Mouse (Mus musculus): Measurements from ENCODE around the gene Apoc1. TPM values are rescaled to one million over a fixed set of nuclear protein-coding genes. Genes with fewer than 3 reads are reported as not detected.

The Apoc1 gene
- total and polyA plus RNA-seq, 2 experiments from 2014 or later, result 8.2 TPM; not detected in 1

- DNase-seq (ENCODE audit: low spot score), result no peak
These were observed 2.1 kb upstream of the Apoc1 start for GRCm38 (mm10) chr7:19694336-19695212.

GRCm38 (mm10) chr7:19693421-19693820 lies 961 bp upstream of the Apoc1 start:
- Histone ChIP-seq H3K36me3 (replicated peaks; ENCODE audit: control insufficient read depth, insufficient read depth, low read length) (peaks cover 6% of the 10 kb centered on the region; the same call in 1 of the 2 replicates), H3K4me1 (ENCODE audit: control insufficient read depth, insufficient read depth) (peaks cover 24% of the 10 kb centered on the region), H3K27ac (ENCODE audit: low read depth) (peak overlapping the region; percentile 63), H3K27me3 (ENCODE audit: control insufficient read depth, insufficient read depth, low read length) (no peaks in the 10 kb centered on the region), H3K9me3 (replicated peaks; ENCODE audit: control insufficient read depth, low read length) (no peaks in the 10 kb centered on the region), H3K4me2 (ENCODE audit: low read depth, low read length) (no peak overlapping the region), H3K4me3 (ENCODE audit: low read depth, low read length) (no peak overlapping the region), H3K9ac (replicated peaks; ENCODE audit: low read depth, low read length) (no peak overlapping the region; the same call in 1 of the 2 replicates)
- peak; percentile 51 for DNase-seq (ENCODE audit: low spot score)
- TF ChIP-seq CTCF (IDR thresholded peaks at IDR 0.05; ENCODE audit: low read depth), result no peak
- 24% methylated on average over 10 of the region's 10 CpGs for WGBS
- ATAC-seq (ENCODE audit: insufficient read depth, low read depth), result peak; percentile 58

More at GRCm38 (mm10) chr7:19694336-19695212, 2.1 kb upstream of the Apoc1 start:
- H3K4me3 ChIP-seq (ENCODE audit: low read depth, low read length), result no peak overlapping the region
- no peaks in the 10 kb centered on the region for H3K9me3 ChIP-seq (replicated peaks; ENCODE audit: control insufficient read depth, low read length)
- peak overlapping the region; percentile 63 for H3K27ac ChIP-seq (ENCODE audit: low read depth)
- peaks cover 36% of the 10 kb centered on the region for H3K4me1 ChIP-seq (ENCODE audit: control insufficient read depth, insufficient read depth)
- no peak overlapping the region for H3K9ac ChIP-seq (replicated peaks; ENCODE audit: low read depth, low read length)
- no peak overlapping the region for H3K4me2 ChIP-seq (ENCODE audit: low read depth, low read length)
- H3K36me3 ChIP-seq (replicated peaks; ENCODE audit: control insufficient read depth, insufficient read depth, low read length), result peaks cover 6% of the 10 kb centered on the region; the same call in 1 of the 2 replicates
- WGBS, result 64% methylated on average over 10 of the region's 10 CpGs
- TF ChIP-seq CTCF (IDR thresholded peaks at IDR 0.05; ENCODE audit: low read depth) (no peak), EP300 (IDR thresholded peaks at IDR 0.05; ENCODE audit: low read depth) (no peak)
- ATAC-seq (ENCODE audit: insufficient read depth, low read depth), result no peak
- H3K27me3 ChIP-seq (ENCODE audit: control insufficient read depth, insufficient read depth, low read length), result no peaks in the 10 kb centered on the region

- TF ChIP-seq EP300 (IDR thresholded peaks at IDR 0.05; ENCODE audit: low read depth) (no peak), CTCF (IDR thresholded peaks at IDR 0.05; ENCODE audit: low read depth) (no peak)
- no peak overlapping the region for H3K4me3 ChIP-seq (ENCODE audit: low read depth, low read length)
- no peak overlapping the region for H3K9ac ChIP-seq (replicated peaks; ENCODE audit: low read depth, low read length)
- 71% methylated on average over 6 of the region's 6 CpGs for WGBS
- H3K27me3 ChIP-seq (ENCODE audit: control insufficient read depth, insufficient read depth, low read length), result no peaks in the 10 kb centered on the region
- peaks cover 2% of the 10 kb centered on the region; the same call in 1 of the 2 replicates for H3K36me3 ChIP-seq (replicated peaks; ENCODE audit: control insufficient read depth, insufficient read depth, low read length)
- DNase-seq (ENCODE audit: low spot score), result no peak
- H3K9me3 ChIP-seq (replicated peaks; ENCODE audit: control insufficient read depth, low read length), result no peaks in the 10 kb centered on the region
- H3K27ac ChIP-seq (ENCODE audit: low read depth), result no peak overlapping the region
- ATAC-seq (ENCODE audit: insufficient read depth, low read depth), result no peak
- H3K4me2 ChIP-seq (ENCODE audit: low read depth, low read length), result no peak overlapping the region
- peaks cover 18% of the 10 kb centered on the region for H3K4me1 ChIP-seq (ENCODE audit: control insufficient read depth, insufficient read depth)
These were observed 1.0 kb downstream of the Apoc1 start for GRCm38 (mm10) chr7:19691434-19691833.

- WGBS, result 74% methylated on average over 4 of the region's 4 CpGs
- Histone ChIP-seq H3K9me3 (replicated peaks; ENCODE audit: control insufficient read depth, low read length) (no peaks in the 10 kb centered on the region), H3K36me3 (replicated peaks; ENCODE audit: control insufficient read depth, insufficient read depth, low read length) (no peaks in the 10 kb centered on the region), H3K4me3 (ENCODE audit: low read depth, low read length) (no peak overlapping the region), H3K4me2 (ENCODE audit: low read depth, low read length) (no peak overlapping the region), H3K9ac (replicated peaks; ENCODE audit: low read depth, low read length) (no peak overlapping the region), H3K27ac (ENCODE audit: low read depth) (no peak overlapping the region), H3K27me3 (ENCODE audit: control insufficient read depth, insufficient read depth, low read length) (no peaks in the 10 kb centered on the region), H3K4me1 (ENCODE audit: control insufficient read depth, insufficient read depth) (peaks cover 18% of the 10 kb centered on the region)
- TF ChIP-seq EP300 (IDR thresholded peaks at IDR 0.05; ENCODE audit: low read depth), result no peak
- no peak for TF ChIP-seq CTCF (IDR thresholded peaks at IDR 0.05; ENCODE audit: low read depth)
- ATAC-seq (ENCODE audit: insufficient read depth, low read depth) (no peak), DNase-seq (ENCODE audit: low spot score) (no peak)
These were observed 1.6 kb downstream of the Apoc1 start for GRCm38 (mm10) chr7:19690845-19691244.

GRCm38 (mm10) chr7:19688611-19689010 lies 3.8 kb downstream of the Apoc1 start:
- 87% methylated on average over 2 of the region's 2 CpGs for WGBS
- no peak for DNase-seq (ENCODE audit: low spot score)
- H3K4me1 ChIP-seq (ENCODE audit: control insufficient read depth, insufficient read depth), result peaks cover 6% of the 10 kb centered on the region
- no peak overlapping the region for H3K27ac ChIP-seq (ENCODE audit: low read depth)
- no peak overlapping the region for H3K9ac ChIP-seq (replicated peaks; ENCODE audit: low read depth, low read length)
- H3K4me3 ChIP-seq (ENCODE audit: low read depth, low read length), result no peak overlapping the region
- ATAC-seq (ENCODE audit: insufficient read depth, low read depth), result no peak
- no peaks in the 10 kb centered on the region for H3K9me3 ChIP-seq (replicated peaks; ENCODE audit: control insufficient read depth, low read length)
- TF ChIP-seq CTCF (IDR thresholded peaks at IDR 0.05; ENCODE audit: low read depth) (no peak), EP300 (IDR thresholded peaks at IDR 0.05; ENCODE audit: low read depth) (no peak)
- H3K27me3 ChIP-seq (ENCODE audit: control insufficient read depth, insufficient read depth, low read length), result no peaks in the 10 kb centered on the region
- no peaks in the 10 kb centered on the region for H3K36me3 ChIP-seq (replicated peaks; ENCODE audit: control insufficient read depth, insufficient read depth, low read length)
- no peak overlapping the region for H3K4me2 ChIP-seq (ENCODE audit: low read depth, low read length)
